Mouse (Mus musculus): ENCODE data around the gene Elp5. TPM values are rescaled to one million over a fixed set of nuclear protein-coding genes. Genes with fewer than 3 reads are reported as not detected.
"Not testable (repeated sequence)": the region's sequence is repeated elsewhere in the genome, so short reads cannot be mapped to it uniquely, and the experiment has no call there.

Elp5 gene
- polyA plus RNA-seq, 1 experiment from 2014 or later, result 124 TPM

GRCm38 (mm10) chr11:69955618-69956017 lies 26.7 kb downstream of the Elp5 start:
- 82% methylated on average over 4 of the region's 4 CpGs for WGBS
- ATAC-seq (ENCODE audit: insufficient number of reproducible peaks, insufficient read depth, low FRiP score, low TSS enrichment, low read depth); H3K9me3 ChIP-seq; H3K4me3 ChIP-seq (replicated peaks); H3K4me2 ChIP-seq; H3K36me3 ChIP-seq; H3K27ac ChIP-seq; H3K9ac ChIP-seq (replicated peaks); H3K4me1 ChIP-seq (replicated peaks): not testable (repeated sequence)
- H3K27me3 ChIP-seq, result peaks cover 12% of the 10 kb centered on the region; the same call in 1 of the 2 replicates

GRCm38 (mm10) chr11:69953267-69953915 lies 28.9 kb downstream of the Elp5 start:
- Histone ChIP-seq H3K4me3 (replicated peaks) (no peak overlapping the region), H3K27me3 (peaks cover 2% of the 10 kb centered on the region; the same call in 1 of the 2 replicates), H3K4me2 (no peak overlapping the region), H3K9me3 (no peaks in the 10 kb centered on the region), H3K36me3 (no peaks in the 10 kb centered on the region), H3K27ac (no peak overlapping the region), H3K9ac (replicated peaks) (no peak overlapping the region), H3K4me1 (replicated peaks) (0 out of 2 replicates have a peak, but pooled peaks cover 4% of the 10 kb centered on the region)
- WGBS, result 72% methylated on average over 11 of the region's 11 CpGs
- no peak for ATAC-seq (ENCODE audit: insufficient number of reproducible peaks, insufficient read depth, low FRiP score, low TSS enrichment, low read depth)

- H3K9me3 ChIP-seq, result no peaks in the 10 kb centered on the region
- H3K9ac ChIP-seq (replicated peaks), result no peak overlapping the region
- H3K4me2 ChIP-seq, result no peak overlapping the region
- H3K4me1 ChIP-seq (replicated peaks), result peaks cover 6% of the 10 kb centered on the region; the same call in 1 of the 2 replicates
- no peak overlapping the region for H3K27ac ChIP-seq
- no peaks in the 10 kb centered on the region for H3K36me3 ChIP-seq
- no peak overlapping the region for H3K4me3 ChIP-seq (replicated peaks)
- 60% methylated on average over 1 of the region's 1 CpGs for WGBS
- no peaks in the 10 kb centered on the region; the same call in 1 of the 2 replicates for H3K27me3 ChIP-seq
- no peak for ATAC-seq (ENCODE audit: insufficient number of reproducible peaks, insufficient read depth, low FRiP score, low TSS enrichment, low read depth)
Measured at GRCm38 (mm10) chr11:69952274-69952673, 30.0 kb downstream of the Elp5 start.

GRCm38 (mm10) chr11:69950807-69951459 lies 31.4 kb downstream of the Elp5 start:
- H3K36me3 ChIP-seq, result peaks cover 6% of the 10 kb centered on the region
- H3K4me3 ChIP-seq (replicated peaks), result no peak overlapping the region
- H3K27ac ChIP-seq, result no peak overlapping the region
- H3K4me2 ChIP-seq, result no peak overlapping the region
- WGBS, result 45% methylated on average over 4 of the region's 4 CpGs
- H3K27me3 ChIP-seq, result no peaks in the 10 kb centered on the region; the same call in 1 of the 2 replicates
- no peaks in the 10 kb centered on the region for H3K9me3 ChIP-seq
- ATAC-seq (ENCODE audit: insufficient number of reproducible peaks, insufficient read depth, low FRiP score, low TSS enrichment, low read depth), result no peak
- peaks cover 19% of the 10 kb centered on the region for H3K4me1 ChIP-seq (replicated peaks)
- H3K9ac ChIP-seq (replicated peaks), result no peak overlapping the region

- Histone ChIP-seq H3K4me1 (replicated peaks) (peaks cover 24% of the 10 kb centered on the region), H3K27me3 (no peaks in the 10 kb centered on the region), H3K9me3 (no peaks in the 10 kb centered on the region), H3K4me2 (peak overlapping the region; percentile 80), H3K9ac (replicated peaks) (peak overlapping the region; percentile 74), H3K4me3 (replicated peaks) (peak overlapping the region; percentile 57), H3K27ac (peak overlapping the region; percentile 96), H3K36me3 (peaks cover 27% of the 10 kb centered on the region)
- 0% methylated on average over 14 of the region's 14 CpGs for WGBS
- ATAC-seq (ENCODE audit: insufficient number of reproducible peaks, insufficient read depth, low FRiP score, low TSS enrichment, low read depth), result peak; percentile 49
Measured at GRCm38 (mm10) chr11:69948763-69949150, 33.6 kb downstream of the Elp5 start.

GRCm38 (mm10) chr11:69948066-69948762 lies 34.1 kb downstream of the Elp5 start, which contains the start of gene Slc2a4:
Slc2a4 (minus strand) TSS chr11:69948188.
- Histone ChIP-seq H3K9ac (replicated peaks) (peak within 1 kb of the TSS; percentile 74), H3K4me1 (replicated peaks) (peaks cover 24% of the 10 kb centered on the region), H3K9me3 (no peaks in the 10 kb centered on the region), H3K27ac (peak within 1 kb of the TSS; percentile 96), H3K27me3 (no peaks in the 10 kb centered on the region), H3K36me3 (peaks cover 32% of the 10 kb centered on the region), H3K4me2 (peak within 1 kb of the TSS; percentile 80), H3K4me3 (replicated peaks) (peak within 1 kb of the TSS; percentile 57)
- peak; percentile 93 for ATAC-seq (ENCODE audit: insufficient number of reproducible peaks, insufficient read depth, low FRiP score, low TSS enrichment, low read depth)
- WGBS, result under 1% methylated on average over 34 of the region's 34 CpGs

GRCm38 (mm10) chr11:69947337-69948065 lies 34.8 kb downstream of the Elp5 start:
- Histone ChIP-seq H3K9me3 (no peaks in the 10 kb centered on the region), H3K4me1 (replicated peaks) (peaks cover 24% of the 10 kb centered on the region), H3K4me2 (peak overlapping the region; percentile 80), H3K9ac (replicated peaks) (peak overlapping the region; percentile 74), H3K4me3 (replicated peaks) (peak overlapping the region; percentile 57), H3K27ac (peak overlapping the region; percentile 96), H3K36me3 (peaks cover 39% of the 10 kb centered on the region), H3K27me3 (no peaks in the 10 kb centered on the region)
- under 1% methylated on average over 29 of the region's 29 CpGs for WGBS
- ATAC-seq (ENCODE audit: insufficient number of reproducible peaks, insufficient read depth, low FRiP score, low TSS enrichment, low read depth), result peak; percentile 38

GRCm38 (mm10) chr11:69945997-69946891 lies 36.1 kb downstream of the Elp5 start:
- H3K9me3 ChIP-seq, result no peaks in the 10 kb centered on the region
- no peak for ATAC-seq (ENCODE audit: insufficient number of reproducible peaks, insufficient read depth, low FRiP score, low TSS enrichment, low read depth)
- peaks cover 27% of the 10 kb centered on the region for H3K4me1 ChIP-seq (replicated peaks)
- peak overlapping the region; percentile 57 for H3K4me3 ChIP-seq (replicated peaks)
- peaks cover 51% of the 10 kb centered on the region for H3K36me3 ChIP-seq
- H3K4me2 ChIP-seq, result peak overlapping the region; percentile 80
- H3K27me3 ChIP-seq, result no peaks in the 10 kb centered on the region
- WGBS, result 89% methylated on average over 18 of the region's 18 CpGs
- H3K27ac ChIP-seq, result peak overlapping the region; percentile 96; the same call in 1 of the 2 replicates
- H3K9ac ChIP-seq (replicated peaks), result peak overlapping the region; percentile 74; the same call in 1 of the 2 replicates

- WGBS, result 72% methylated on average over 13 of the region's 13 CpGs
- no peak for ATAC-seq (ENCODE audit: insufficient number of reproducible peaks, insufficient read depth, low FRiP score, low TSS enrichment, low read depth)
- H3K9ac ChIP-seq (replicated peaks), result no peak overlapping the region
- H3K4me3 ChIP-seq (replicated peaks), result no peak overlapping the region
- H3K27me3 ChIP-seq, result no peaks in the 10 kb centered on the region
- no peak overlapping the region for H3K27ac ChIP-seq
- no peaks in the 10 kb centered on the region for H3K9me3 ChIP-seq
- H3K4me1 ChIP-seq (replicated peaks), result peaks cover 27% of the 10 kb centered on the region
- no peak overlapping the region for H3K4me2 ChIP-seq
- peaks cover 53% of the 10 kb centered on the region for H3K36me3 ChIP-seq
Measured at GRCm38 (mm10) chr11:69945216-69945615, 37.1 kb downstream of the Elp5 start.

- no peak overlapping the region for H3K27ac ChIP-seq
- H3K9me3 ChIP-seq, result no peaks in the 10 kb centered on the region
- WGBS, result 77% methylated on average over 4 of the region's 4 CpGs
- ATAC-seq (ENCODE audit: insufficient number of reproducible peaks, insufficient read depth, low FRiP score, low TSS enrichment, low read depth), result no peak
- H3K9ac ChIP-seq (replicated peaks), result no peak overlapping the region; the same call in 1 of the 2 replicates
- peaks cover 37% of the 10 kb centered on the region for H3K4me1 ChIP-seq (replicated peaks)
- H3K36me3 ChIP-seq, result peaks cover 48% of the 10 kb centered on the region
- H3K27me3 ChIP-seq, result peaks cover 14% of the 10 kb centered on the region
- no peak overlapping the region for H3K4me2 ChIP-seq
- H3K4me3 ChIP-seq (replicated peaks), result no peak overlapping the region
Measured at GRCm38 (mm10) chr11:69940962-69941361, 41.4 kb downstream of the Elp5 start.
